Mouse (Mus musculus) midbrain, embryonic 14.5 days (tissue): ENCODE results near the gene Fmo1. TPM values are rescaled to one million over a fixed set of nuclear protein-coding genes. Genes with fewer than 3 reads are reported as not detected.

Experiments used
- ATAC-seq: fragments of 200-750 bp; cut with Nextera tagmentation; 2 replicates; pipeline ENCODE4 v1.8.0; 2017; ENCODE audit warnings: moderate number of reproducible peaks, moderate library complexity; ENCODE audit not compliant: low FRiP score, low TSS enrichment
- DNase-seq: peaks from one replicate; pipeline ENCODE4 v3.0.0-alpha.2; 2015
- H3K27ac ChIP-seq: fragments of 300-500 bp; sonication (generic); replicated peaks from 2 replicates; pipeline ENCODE4 v1.5.1; 2014; ENCODE audit warnings: mild to moderate bottlenecking, low read depth, low read length, moderate library complexity
- H3K27me3 ChIP-seq: fragments of 300-500 bp; sonication (generic); 2 replicates; pipeline ENCODE4 v1.6.1; 2014; ENCODE audit warnings: low read length, control low read depth, mixed read lengths; ENCODE audit not compliant: control insufficient read depth, insufficient read depth
- H3K36me3 ChIP-seq: fragments of 300-500 bp; sonication (generic); 2 replicates; pipeline ENCODE4 v1.6.1; 2014; ENCODE audit warnings: low read length, control low read depth; ENCODE audit not compliant: control insufficient read depth, insufficient read depth
- H3K4me1 ChIP-seq: fragments of 300-500 bp; sonication (generic); 2 replicates; pipeline ENCODE4 v1.6.1; 2014; ENCODE audit warnings: mild to moderate bottlenecking, antibody characterized with exemption, low read length, control low read depth; ENCODE audit not compliant: control insufficient read depth, insufficient read depth
- H3K4me2 ChIP-seq: fragments of 300-500 bp; sonication (generic); 2 replicates; pipeline ENCODE4 v1.6.1; 2014; ENCODE audit warnings: mild to moderate bottlenecking, low read length, moderate library complexity
- H3K4me3 ChIP-seq: fragments of 300-500 bp; sonication (generic); replicated peaks from 2 replicates; pipeline ENCODE4 v1.5.1; 2014; ENCODE audit warnings: low read depth, low read length
- H3K9ac ChIP-seq: fragments of 300-500 bp; sonication (generic); replicated peaks from 2 replicates; pipeline ENCODE4 v1.6.1; 2014; ENCODE audit warnings: mild to moderate bottlenecking, low read length, moderate library complexity
- H3K9me3 ChIP-seq: fragments of 300-500 bp; sonication (generic); 2 replicates; pipeline ENCODE4 v1.6.1; 2016; ENCODE audit warnings: low read length, control low read depth, mixed read lengths; ENCODE audit not compliant: control insufficient read depth
- WGBS: fragments of 180-500 bp; shearing (Covaris S2); extraction: QIAGEN DNeasy Blood & Tissue Kit; methylation state at CpG from one replicate; pipeline ENCODE4 v1.1.7; 2014; 5-methylcytosine and 5-hydroxymethylcytosine counted together
- polyA plus RNA-seq: library from polyadenylated mRNA; unstranded; fragments of >200 nt; fragmentation: Nextera tagmentation; extraction: Ambion mirVana; gene quantifications from 2 replicates; pipeline ENCODE4 v1.2.1, GENCODE M21; 2014

The Fmo1 gene
- 15.7 and 29.0 TPM in 2 replicates for polyA plus RNA-seq

DNA sequence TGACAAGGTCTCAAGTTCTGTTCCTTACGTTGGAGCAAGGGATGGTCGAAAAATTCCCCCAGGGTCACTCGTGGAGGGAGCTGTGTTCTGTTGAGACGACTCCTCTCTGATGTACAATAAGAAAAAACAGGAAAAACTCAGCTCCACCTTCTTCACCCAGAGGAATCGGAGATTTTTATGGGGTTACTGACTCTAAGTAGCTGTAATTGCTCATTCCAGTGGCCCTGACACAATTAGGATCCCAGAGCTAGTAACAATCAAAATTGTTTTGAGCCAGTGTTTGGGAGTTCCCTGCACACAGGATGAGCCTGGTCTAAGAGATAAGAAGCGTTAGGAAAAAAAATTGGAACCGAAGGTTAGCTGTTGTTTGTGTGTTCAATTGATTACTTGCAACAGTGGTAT is at the start of gene Fmo1:
Fmo1 (minus strand) TSS at position 331 of the 402 bp plus-strand sequence.
- ATAC-seq (no peak), DNase-seq (no peak)
- H3K4me2 ChIP-seq, result no peak within 1 kb of the TSS
- no peaks in the 10 kb centered on the region for H3K4me1 ChIP-seq
- H3K27me3 ChIP-seq, result no peaks in the 10 kb centered on the region
- WGBS, result 84% methylated on average over 7 of the region's 7 CpGs
- 0 out of 2 replicates have a peak, but pooled peaks cover 3% of the 10 kb centered on the region for H3K9me3 ChIP-seq
- H3K36me3 ChIP-seq, result no peaks in the 10 kb centered on the region
- H3K9ac ChIP-seq, result no peak within 1 kb of the TSS
- no peak within 1 kb of the TSS for H3K27ac ChIP-seq
- no peak within 1 kb of the TSS for H3K4me3 ChIP-seq

DNA sequence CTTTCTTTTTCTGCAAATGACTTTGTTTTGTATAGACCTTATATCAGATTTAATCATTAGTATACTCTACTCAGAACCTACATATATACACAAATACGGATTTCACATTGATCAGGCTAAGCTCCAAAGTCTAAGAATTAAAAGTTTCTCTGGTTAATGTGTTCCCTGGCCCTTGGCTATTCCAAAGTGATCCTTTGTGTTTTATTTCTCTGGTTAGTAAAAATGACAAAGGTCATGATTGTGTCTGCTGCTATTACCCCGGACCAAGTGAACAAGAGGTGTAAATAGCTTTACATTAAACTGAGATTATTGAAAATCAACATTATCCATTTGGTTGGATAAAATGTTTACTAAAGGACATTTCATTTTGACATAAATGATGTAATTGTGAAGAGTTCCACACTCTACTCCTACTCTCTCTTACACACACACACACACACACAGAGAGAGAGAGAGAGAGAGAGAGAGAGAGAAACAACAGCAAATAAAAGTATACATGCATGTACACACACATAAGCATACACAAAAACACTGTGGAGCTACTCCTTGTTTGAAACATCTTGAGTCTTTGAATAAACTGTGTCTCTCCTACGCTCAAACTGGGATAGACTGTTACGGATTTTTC is 48.6 kb upstream of the Fmo1 start:
- Histone ChIP-seq H3K4me3 (no peak overlapping the region), H3K4me2 (no peak overlapping the region), H3K9me3 (no peaks in the 10 kb centered on the region), H3K36me3 (no peaks in the 10 kb centered on the region), H3K4me1 (no peaks in the 10 kb centered on the region), H3K27me3 (no peaks in the 10 kb centered on the region), H3K9ac (no peak overlapping the region), H3K27ac (no peak overlapping the region)
- DNase-seq (no peak), ATAC-seq (no peak)
- 87% methylated on average over 4 of the region's 4 CpGs for WGBS

DNA sequence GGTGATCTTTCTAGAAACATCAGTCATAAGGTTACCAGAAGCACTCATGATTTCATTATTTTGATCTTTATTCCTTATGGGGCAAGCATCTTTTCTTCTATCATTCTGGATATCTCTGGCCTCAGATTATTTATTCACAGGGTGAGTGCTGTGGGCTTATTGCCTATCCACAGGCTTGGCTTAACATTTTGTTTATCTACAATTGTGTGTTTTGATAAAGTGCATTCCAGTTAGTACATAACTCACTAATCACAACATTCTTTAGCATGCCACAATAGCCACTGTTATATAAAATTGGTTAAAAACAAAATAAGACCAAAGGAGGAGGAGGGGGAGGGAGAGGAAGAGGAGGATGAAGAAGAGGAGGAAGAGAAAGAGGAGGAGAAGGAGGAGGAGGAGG is 45.7 kb upstream of the Fmo1 start:
- H3K9me3 ChIP-seq, result no peaks in the 10 kb centered on the region
- H3K27ac ChIP-seq, result no peak overlapping the region
- no peaks in the 10 kb centered on the region for H3K4me1 ChIP-seq
- H3K27me3 ChIP-seq, result no peaks in the 10 kb centered on the region
- no peak overlapping the region for H3K9ac ChIP-seq
- no peak overlapping the region for H3K4me2 ChIP-seq
- no peak overlapping the region for H3K4me3 ChIP-seq
- DNase-seq (no peak), ATAC-seq (no peak)
- H3K36me3 ChIP-seq, result no peaks in the 10 kb centered on the region

DNA sequence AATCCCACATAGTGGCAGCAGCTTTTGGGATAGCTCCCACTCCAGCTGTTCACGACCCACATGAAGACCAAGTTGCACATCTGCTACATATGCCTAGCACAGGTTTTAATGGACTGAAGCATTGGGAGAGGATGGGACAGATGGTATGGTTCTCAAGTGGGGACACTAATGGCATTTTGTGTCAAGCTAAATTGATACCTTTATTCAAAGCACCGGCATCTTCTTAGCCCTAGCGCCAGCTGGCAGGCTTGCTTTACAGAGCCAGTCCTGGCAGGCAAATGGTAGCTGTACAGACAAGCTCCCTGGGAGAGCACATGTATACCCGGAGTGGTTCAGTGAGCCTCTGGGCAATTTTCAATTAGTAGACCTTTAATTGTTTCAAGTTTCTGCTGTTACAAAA is 35.5 kb upstream of the Fmo1 start:
- H3K27me3 ChIP-seq, result no peaks in the 10 kb centered on the region
- H3K36me3 ChIP-seq, result no peaks in the 10 kb centered on the region
- ATAC-seq (peak; percentile 74), DNase-seq (peak; percentile 30)
- H3K9me3 ChIP-seq, result no peaks in the 10 kb centered on the region
- H3K9ac ChIP-seq, result no peak overlapping the region
- H3K4me2 ChIP-seq, result no peak overlapping the region
- H3K4me3 ChIP-seq, result no peak overlapping the region
- 70% methylated on average over 4 of the region's 4 CpGs for WGBS
- H3K27ac ChIP-seq, result no peak overlapping the region
- no peaks in the 10 kb centered on the region for H3K4me1 ChIP-seq

DNA sequence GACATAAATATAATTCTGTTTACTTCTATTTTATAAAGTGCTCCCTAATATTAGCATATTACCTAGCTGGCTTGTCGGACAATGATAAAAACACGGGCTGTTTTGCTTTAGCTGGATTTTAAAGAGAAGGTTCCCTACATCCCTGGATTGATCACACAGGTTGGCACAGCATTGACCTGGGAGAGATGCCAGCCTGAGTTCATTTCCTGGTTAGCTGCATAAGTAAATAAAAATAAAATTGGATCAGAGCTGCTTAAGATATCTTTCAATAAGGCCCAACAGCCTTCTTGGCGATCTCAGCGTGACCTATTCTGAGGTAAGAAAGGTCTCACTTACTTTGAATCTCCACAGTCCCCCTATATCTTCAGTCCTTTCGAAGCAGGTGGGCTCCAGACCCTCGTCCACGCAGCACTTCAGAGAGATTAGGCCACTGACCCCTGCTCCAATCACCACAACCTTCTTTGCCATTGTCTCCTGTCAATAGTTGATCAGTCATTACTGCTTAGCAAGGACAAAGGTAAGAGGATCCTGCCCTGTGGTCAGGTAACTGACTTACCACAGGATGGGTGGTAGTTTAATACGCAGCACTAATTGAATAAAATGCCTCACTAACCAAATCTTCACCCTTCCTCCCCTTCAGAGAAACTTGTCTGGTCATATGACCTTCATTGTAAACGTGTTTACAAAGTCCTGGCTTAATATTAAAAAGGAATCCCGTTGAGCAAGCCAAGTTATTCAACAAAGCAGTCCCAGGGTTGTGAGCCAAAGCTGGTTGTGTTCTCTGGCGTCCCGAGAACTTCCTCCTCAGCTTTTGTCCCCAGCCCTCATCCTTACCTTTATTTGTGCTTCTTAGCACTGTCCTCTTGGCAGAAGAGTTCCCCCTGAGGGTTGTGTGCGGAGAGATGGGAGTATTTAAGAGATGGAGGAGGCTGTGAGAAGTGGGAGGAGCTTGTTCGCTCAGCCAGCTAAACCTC is 31.7 kb upstream of the Fmo1 start, which contains the start of gene Fmo2:
Fmo2 (minus strand) TSS at position 889 of the 974 bp plus-strand sequence.
- Histone ChIP-seq H3K4me1 (no peaks in the 10 kb centered on the region), H3K27ac (no peak within 1 kb of the TSS), H3K27me3 (no peaks in the 10 kb centered on the region), H3K9ac (no peak within 1 kb of the TSS), H3K4me2 (no peak within 1 kb of the TSS), H3K9me3 (no peaks in the 10 kb centered on the region), H3K4me3 (no peak within 1 kb of the TSS), H3K36me3 (no peaks in the 10 kb centered on the region)
- no peak for DNase-seq
- 73% methylated on average over 14 of the region's 14 CpGs for WGBS
- no peak for ATAC-seq

DNA sequence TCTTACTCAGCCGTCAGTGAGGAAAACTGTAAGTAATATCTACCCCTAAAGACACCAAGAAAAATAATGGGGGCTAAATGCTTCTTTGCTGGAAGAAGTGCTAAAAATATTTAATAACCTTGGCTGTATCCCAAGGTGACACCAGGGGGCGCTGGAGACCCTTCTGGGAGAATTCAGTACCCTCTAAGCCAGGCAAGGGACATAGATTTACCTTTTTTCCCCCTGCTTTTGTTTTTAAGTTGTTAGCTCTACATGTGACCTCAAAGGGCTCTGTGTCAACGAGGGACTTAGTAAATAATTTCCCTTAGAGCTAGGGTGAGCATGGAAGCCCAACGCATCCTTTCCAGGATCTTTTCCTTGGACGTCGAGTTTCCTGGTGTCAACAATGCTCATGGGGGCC is 29.5 kb upstream of the Fmo1 start:
- DNase-seq, result peak; percentile 87

DNA sequence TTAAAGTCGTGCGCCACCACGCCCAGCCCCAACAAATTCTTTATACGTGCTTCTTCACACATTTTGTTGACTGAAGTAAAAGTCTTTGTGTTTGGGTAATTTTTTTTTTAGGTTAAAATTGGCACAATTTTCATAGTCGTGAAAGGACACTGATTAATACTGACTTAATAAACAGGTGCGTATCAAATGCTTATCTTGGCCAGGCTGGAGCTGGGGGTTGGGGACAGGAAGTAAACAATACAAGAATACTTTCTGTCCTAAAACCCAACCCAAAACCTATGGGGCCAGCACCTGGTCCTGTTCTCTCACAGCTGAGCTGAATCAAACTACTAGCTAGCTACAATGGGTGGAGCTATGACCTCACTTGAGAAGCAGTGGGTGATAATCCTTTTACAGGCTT is 26.6 kb upstream of the Fmo1 start:
- 94% methylated on average over 6 of the region's 6 CpGs for WGBS

More for the DNA sequence above, 29.5 kb upstream of the Fmo1 start:
- ATAC-seq, result 0 out of 2 replicates have a peak, but pooled peaks have one; percentile 48
- 47% methylated on average over 6 of the region's 6 CpGs for WGBS
- no peak overlapping the region for H3K9ac ChIP-seq
- H3K27me3 ChIP-seq, result no peaks in the 10 kb centered on the region
- H3K4me2 ChIP-seq, result no peak overlapping the region
- H3K4me1 ChIP-seq, result no peaks in the 10 kb centered on the region
- no peaks in the 10 kb centered on the region for H3K36me3 ChIP-seq
- no peak overlapping the region for H3K4me3 ChIP-seq
- H3K27ac ChIP-seq, result no peak overlapping the region
- H3K9me3 ChIP-seq, result no peaks in the 10 kb centered on the region

DNA sequence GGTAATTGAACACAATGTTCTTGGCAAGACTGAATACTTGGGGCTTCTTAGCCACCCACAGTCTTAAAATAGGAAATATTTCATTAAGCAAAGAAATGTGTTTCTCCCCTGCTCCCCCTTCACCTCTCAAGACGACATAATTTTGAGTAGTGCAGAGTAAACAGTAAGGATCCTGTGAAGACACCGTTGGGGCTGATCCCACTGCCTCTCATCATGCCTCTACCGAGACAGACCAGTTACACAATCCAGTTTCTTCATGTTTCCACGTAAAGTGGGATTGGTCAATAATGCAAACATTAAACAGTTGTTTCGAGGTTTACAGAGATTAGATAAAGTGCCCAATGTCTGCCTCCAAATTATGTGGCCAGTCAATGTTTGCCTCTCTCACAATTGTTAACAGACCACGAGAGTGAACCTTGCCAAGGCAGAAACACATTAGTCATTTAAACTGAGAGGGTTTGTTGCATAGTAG is 25.6 kb upstream of the Fmo1 start:
- H3K27ac ChIP-seq, result no peak overlapping the region
- 87% methylated on average over 6 of the region's 6 CpGs for WGBS
- H3K9me3 ChIP-seq, result no peaks in the 10 kb centered on the region
- no peak overlapping the region for H3K4me3 ChIP-seq
- ATAC-seq (no peak), DNase-seq (no peak)
- no peaks in the 10 kb centered on the region for H3K4me1 ChIP-seq
- no peak overlapping the region for H3K9ac ChIP-seq
- H3K4me2 ChIP-seq, result no peak overlapping the region
- H3K36me3 ChIP-seq, result no peaks in the 10 kb centered on the region
- no peaks in the 10 kb centered on the region for H3K27me3 ChIP-seq

More for the DNA sequence above, 26.6 kb upstream of the Fmo1 start:
- H3K36me3 ChIP-seq, result no peaks in the 10 kb centered on the region
- no peak overlapping the region for H3K9ac ChIP-seq
- H3K27me3 ChIP-seq, result no peaks in the 10 kb centered on the region
- no peak for DNase-seq
- H3K27ac ChIP-seq, result no peak overlapping the region
- H3K4me3 ChIP-seq, result no peak overlapping the region
- no peak for ATAC-seq
- no peaks in the 10 kb centered on the region for H3K4me1 ChIP-seq
- H3K4me2 ChIP-seq, result no peak overlapping the region
- no peaks in the 10 kb centered on the region for H3K9me3 ChIP-seq
